Mouse (Mus musculus) layer of hippocampus, adult 18-20 months (tissue): ENCODE results near the gene Stum. TPM values are rescaled to one million over a fixed set of nuclear protein-coding genes. Genes with fewer than 3 reads are reported as not detected.

Source experiments
- DNase-seq, 2 experiments: peaks; one replicate each; pipeline ENCODE4 v3.0.0; 2022; ENCODE audit warnings: low spot score in 2 of 2
- total RNA-seq, 2 experiments: library from RNA; stranded (reverse); gene quantifications; 2 replicates each; pipeline ENCODE4 v1.2.3; 2021

The Stum gene
- total RNA-seq, 2 experiments from 2014 or later: 335 to 351 TPM

DNA sequence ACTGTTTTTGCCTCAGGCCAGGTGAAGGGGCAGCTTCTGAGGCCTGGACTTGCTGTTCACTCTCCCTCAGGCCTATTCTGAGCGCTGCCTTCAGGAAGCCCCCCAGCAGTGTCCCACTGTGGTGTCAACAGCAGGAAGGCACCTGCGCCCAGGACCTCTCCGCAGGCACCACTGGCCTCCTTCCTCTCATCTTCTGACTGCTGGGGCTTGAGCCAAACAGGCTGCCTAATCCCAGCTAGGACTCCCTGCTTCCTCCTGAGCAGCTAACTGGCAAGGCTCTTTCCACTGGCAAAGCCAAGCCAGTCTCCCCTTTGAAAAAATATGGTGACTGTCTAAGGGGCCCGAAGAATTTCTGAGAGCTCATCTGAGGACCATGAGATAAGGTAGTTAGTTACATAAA is 16.9 kb upstream of the Stum start:
- no peak for DNase-seq

DNA sequence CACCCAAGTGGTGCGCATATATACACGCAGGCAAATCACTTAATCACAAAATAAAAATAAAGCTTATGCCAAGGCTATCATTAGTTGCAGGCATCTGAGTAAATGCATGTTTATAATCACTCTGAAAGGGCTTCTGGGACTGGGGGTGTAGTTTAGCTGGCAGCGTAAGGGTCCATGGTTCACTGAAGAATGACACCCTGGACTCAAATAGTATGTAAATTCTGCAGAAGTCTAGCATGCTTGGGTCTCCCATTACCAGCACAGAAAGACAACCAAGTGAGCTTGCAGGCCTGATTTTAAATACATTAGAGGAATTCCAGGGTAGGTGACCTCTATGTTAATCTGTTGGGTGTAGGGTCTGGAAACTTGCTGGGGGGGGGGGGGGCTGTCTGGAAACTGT is 16.5 kb upstream of the Stum start:
- DNase-seq: no peak

DNA sequence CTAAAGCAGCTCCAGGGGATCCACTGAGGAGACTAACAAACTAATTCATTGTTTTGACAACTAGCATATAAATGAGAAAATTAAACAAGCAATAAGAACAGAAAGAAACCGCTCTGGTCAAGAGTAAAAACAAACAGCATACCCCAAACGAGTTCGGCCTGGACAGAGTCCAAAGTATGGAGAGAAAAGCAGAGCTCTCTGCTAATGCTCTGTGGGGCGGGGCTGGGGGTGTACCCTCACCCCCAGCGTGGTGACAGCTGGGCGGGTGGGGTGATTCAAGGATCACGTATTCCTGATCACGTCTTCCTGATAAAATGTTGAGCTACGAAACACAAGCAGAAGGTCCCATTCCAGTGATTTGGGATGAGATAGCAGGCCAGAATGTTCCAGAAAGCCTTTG is 9.5 kb upstream of the Stum start:
- DNase-seq: no peak

DNA sequence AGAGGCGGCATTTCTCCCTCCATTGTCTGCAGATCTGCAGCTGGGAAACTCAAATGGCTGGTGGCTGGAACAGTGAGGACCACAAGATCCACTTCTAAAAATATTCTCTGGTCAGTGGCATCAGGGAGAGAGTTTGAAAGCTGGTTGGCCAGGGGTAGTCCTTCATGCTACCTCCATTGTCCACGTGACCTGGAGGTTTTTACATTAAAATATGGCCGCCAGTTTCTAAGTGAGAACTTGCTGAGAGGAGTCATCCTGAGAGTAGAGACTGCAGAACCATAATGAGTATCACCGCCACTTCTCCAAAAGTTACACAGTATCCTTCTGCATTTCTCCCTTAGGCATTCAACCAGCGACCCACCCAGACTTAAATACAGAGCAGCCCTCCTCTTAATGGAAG is 2.0 kb upstream of the Stum start:
- no peak for DNase-seq

DNA sequence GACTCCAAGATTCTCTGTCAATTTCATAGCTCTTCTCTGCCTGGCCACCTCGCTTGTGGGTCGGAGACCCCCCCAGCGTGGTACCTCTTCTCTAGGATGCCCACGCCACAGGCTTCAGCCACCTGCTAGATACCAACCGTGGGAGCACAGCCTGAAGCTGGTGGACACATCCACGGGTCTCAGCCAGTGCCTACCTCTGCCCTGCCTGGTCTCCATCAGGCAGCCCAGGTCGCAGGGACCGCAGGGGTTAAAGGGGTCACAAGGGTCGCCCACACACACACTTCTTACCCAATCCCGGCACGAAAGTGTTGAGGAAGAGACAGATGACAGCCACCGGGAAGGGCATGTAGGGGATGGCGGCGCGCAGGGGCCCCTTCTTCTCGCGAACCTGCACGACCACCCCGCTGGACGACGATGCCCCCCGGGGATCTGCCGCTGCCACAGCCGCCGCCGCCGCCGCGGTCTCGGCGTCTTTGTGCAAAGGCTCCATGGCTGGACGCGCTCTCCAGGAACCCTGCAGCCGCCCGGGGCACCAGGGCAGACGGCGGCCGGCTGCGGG is 385 bp downstream of the Stum start:
- DNase-seq: no peak

DNA sequence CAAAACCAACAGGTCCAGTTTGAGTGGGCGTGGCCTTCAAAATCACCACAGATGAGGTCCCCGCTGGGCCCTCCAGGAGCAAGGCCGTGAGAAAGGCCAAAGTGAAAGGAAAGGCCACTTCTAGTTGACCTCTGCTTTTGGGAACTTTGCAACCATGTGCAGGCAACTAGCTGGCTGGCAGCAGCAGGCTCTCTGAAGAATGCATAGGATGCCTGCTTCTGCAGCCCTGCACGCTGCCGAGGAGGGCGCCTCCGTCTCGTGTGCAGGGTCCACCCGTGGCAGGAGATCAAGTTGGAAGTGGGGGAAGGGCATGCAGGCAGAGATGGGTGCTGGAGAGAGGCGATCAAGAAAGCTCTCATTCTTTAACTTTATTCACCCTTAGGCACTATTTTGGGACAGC is 1.3 kb downstream of the Stum start:
- no peak for DNase-seq

DNA sequence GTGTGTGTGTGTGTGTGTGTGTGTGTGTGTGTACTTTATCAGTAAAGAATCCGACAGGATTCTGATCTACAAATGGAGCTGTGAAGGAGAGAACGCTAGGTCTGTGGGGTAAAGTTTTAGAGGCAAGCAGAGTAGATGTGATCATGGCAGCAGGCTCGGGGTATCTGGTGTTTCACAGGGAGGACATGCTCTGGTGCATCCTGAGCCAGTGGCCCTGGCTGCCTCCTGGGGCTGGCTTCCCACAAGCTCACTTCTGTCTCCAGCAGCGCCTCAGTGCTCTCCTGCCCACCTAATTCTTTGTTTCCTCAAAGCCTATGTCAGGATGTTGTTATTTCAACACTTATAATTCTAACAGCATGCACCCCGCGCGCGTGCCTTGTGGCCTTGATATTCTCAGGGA is 2.0 kb downstream of the Stum start:
- DNase-seq: no peak

DNA sequence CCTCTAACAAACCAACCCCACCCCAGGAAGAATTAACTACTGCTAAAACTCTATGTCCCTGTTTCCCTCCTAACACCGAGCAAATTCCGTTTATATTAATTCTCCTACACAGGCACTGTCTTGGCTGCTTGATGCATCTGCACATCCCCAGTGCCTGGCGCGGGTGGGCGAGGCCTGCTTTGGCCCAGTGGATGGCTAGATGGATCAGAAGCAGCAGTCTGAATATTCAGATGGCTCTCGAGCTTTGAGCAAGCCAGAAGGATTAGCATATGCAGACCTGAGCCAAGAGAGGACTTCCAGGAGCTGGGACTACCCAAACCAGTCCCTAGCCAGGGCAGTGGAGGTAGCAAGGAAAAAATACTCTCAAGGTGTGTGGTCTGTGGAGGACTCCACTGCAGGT is 3.0 kb downstream of the Stum start:
- peak in 1 of 2 experiments; percentile 48 for DNase-seq

DNA sequence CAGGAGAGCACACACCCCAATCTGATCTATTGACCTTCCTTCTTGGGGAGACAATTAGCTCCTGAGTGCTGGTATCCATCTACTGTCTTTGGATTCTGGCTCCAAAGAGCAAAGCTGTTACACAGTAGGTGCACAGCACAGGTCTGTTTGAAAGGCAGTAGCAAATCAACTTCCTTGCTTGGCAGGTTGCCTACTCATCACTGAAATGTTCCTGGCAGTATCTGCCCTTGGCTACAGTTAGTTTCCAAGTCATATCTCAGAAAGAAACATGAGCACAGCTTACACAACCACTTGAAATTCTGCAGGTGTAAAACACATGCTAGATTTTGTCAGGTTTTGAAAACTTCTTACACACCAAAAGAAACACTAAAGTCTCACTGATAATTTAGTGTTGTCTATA is 9.7 kb downstream of the Stum start:
- no peak for DNase-seq

DNA sequence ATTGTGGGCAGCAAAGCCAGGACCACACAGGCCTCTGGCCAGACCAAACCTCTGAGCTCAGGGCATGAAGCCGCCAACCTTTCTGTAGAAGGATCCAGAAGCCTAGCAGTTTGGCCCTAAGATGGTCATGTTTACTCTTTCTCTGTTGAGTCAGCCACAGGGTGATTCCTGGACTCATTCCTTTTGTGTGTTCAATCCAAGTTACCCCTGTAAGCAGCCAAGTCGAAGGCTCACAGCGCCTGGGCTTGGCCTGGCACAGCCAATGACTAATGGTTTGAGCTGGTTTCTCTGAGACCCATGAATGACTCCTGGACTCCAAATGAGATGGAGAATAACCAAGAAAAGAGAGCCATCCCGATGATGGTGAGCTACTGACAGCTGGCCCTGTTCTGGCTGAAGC is 15.3 kb downstream of the Stum start:
- no peak for DNase-seq

DNA sequence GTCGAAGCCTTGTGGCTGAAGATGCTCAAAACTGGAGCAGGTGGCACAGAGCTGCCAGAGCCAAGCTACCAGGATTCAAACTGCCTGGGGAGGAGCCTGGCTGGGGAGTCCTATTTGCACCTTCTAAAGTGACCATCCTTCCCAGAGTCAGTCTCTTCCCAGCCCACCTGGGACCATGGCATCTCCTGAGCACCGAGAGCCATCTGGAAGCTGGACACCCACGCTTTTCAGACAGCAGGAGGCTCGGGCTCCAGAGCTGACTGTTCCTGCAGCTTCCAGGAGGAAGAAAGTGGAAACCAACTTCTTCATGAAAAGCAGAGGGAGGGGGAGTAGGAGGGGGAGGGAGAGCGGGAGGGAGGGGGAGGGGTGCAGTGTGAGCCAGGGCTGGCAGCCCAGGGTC is 17.7 kb downstream of the Stum start:
- DNase-seq: peak; percentile 25 to 58

DNA sequence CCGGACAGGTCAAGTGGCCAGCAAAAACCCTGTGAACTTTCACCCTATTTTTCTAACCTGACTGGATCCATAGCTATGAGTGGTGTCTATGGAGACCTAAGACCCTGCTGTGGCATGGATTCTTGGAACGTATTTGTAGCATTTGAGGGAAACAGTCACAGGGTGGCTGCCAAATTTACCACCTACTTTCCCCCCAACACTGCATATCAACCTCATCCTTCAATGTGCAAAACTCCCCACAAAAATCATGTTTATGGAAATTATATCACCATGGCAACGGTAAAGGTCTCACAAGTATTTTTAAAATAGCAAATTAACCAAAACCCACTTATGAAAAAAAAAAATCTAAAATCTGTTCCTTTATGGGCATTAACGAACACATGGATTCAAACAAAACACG is 18.9 kb downstream of the Stum start:
- peak; percentile 40 to 74 for DNase-seq

DNA sequence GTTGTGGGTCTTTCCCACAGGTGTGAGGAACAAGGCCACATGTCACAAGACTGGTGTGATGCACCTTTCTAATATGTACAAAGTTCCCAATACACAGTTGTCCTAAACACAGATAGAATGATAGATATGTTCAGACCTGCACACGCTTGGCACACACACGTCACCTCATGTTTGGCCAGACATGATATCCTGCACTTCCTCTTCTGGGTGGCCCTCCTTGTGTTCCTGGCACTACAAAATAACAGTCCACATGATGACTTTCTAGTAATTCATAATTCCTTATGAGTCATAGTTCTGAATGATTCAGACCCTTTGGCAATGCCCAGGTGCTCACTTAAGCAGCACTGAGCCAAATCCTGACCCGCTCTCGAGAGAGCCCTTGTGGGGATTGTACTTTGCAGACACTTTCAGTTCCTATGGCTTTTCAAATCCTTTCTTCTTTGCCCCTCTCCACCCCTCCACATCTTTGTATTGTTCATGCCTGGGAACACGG is 20.3 kb downstream of the Stum start:
- no peak for DNase-seq

DNA sequence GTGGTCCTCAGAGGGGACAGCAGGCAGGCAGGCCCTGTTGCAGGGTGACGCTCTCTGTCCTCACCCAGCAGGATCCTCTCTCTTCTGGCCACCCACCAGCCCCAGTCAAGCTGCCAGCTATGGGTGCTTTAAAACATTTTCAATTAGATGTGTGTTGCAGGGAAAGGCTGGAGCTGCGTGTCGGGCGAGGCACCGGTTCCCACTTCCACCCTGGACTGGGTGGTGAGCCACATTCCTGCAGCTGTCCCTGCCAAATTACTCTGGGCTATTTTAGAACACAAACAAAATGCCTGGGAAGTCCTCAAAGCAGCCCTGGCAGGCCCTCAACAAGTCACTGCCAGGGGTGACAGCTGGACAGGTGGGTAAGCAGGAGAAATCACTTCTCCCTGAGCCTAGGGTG is 20.9 kb downstream of the Stum start:
- DNase-seq: peak; percentile 26 to 46

DNA sequence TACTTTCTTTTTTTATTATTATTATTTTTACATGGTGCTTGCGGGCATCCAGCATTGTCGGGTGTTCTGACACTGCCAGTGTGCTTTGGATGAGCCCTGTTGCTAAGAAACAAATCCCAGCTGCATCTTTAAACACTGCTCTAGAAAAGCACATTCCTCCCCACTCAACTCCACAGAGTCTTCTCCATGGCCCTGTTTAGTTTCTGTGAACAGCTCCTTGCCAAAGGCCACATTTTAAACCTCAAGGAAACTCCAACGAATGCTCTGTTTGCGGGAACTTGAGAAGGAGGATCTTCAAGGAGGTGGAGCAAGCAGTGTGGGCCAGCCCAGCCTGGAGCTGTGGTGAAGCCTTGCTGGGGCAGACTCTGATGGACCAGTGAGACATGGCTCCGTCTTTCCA is 22.6 kb downstream of the Stum start:
- DNase-seq: no peak

DNA sequence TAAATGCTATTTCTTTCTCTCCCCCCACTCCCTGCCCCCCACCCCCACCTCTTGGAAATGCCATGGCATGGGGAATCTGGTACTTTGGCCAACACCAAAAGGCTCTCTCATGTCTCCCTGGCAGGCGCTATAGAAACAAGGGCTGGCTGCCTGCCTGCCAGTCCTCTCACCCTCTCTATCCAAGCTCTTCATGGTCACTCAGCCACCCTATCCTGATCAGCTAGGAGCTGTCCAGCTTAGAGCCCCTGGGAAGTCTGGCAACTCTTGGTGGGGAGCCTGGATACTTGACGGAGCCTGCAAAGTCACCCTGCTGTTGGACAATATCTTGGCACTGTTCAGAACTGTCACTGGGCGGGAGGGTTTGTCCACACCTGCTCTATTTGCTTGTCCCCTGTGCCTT is 24.6 kb downstream of the Stum start:
- no peak for DNase-seq

DNA sequence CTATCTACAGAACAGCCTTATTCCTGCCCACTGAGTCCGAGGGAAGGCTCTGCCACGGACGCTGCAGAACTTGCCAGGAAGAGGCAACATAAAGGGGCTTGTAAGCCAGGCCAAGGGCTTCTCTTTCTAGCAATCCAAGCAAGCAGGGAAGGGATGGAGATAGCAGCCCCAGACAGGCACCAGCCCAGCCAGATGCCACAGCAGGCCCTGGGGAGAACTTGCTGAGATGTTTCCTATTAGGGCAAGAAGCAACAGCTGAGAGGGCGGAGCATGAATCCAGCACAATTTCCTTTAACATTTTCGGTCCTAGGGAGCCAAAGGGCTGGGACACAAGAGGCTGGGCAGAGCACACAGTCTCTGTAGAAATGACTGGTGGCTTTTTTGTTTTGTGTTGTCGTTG is 25.0 kb downstream of the Stum start:
- DNase-seq: peak in 1 of 2 experiments; percentile 46

DNA sequence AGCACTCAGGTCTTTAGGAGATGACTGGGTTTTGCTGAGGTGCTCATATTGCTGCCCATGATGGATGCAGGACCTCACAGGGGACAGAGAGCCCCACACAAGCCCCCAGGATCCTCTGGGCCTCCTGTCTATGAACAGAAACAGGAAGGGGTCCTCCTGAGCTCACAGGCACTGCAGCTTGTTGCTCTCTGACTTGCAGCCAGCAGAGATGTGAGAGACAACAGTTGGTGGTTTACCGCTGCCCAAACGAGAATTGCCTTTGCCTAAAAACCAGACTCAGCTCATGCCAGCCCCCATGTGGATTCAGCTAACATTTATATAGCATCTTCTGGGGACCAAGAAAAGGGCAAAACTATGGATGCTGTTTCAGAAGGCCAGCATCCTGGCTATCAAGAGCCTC is 33.7 kb downstream of the Stum start:
- DNase-seq: no peak

DNA sequence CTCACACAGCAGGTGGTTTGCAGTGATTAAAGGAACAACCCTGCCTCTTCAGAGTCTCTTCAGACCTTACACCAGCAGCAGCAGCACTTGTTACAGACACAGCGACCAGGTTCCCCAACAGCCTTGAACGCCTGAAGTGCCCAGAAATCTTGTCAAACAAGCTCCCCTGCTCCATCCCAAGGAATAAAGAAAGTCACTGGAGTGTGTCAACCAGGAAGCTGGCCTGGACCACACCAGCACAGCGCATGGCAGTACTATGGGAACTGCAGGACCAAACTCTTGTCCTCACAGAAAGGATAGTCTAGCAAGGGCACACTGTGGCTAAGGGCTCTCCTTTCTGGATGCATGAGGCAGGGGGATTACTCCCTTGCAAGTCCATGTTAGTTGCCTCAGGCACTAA is 38.9 kb downstream of the Stum start:
- no peak for DNase-seq

DNA sequence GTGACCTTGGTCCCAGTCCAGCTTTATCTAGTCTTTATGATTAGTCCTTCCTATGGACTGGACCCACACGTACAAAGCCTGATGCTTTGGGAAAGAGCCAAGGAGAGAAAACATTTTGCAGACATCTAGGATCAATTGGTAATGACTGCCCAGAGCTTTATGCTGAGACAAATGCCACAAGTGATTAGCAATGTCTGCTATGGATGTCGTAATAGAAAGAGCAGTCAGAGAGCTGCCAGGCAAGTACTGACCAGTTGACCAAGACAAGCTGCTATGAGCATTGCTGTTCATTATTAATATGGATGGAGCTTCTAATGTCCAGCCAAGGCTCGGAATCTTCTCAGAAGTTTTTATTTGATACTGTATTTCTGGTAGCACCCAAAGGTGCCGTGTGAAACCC is 43.8 kb downstream of the Stum start:
- DNase-seq: no peak

DNA sequence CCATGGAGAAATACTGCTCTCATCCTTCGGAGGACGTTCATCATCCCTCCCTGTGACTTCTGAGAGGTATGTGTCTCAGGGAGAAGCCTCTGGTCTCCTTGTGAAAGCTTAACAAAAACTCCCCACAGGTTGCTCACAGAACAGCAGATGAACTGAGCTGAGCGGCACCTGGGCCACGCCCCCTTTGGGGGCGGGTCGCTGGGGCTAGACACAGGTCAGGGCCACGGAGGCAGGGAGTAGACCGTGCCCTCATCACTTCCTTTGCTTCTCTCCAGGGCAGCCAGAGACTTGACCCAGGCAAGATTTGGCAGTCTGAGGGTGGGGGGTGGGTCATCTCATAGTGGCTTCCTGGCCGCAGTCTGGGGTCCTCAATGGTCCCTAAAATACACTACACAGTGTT is 48.4 kb downstream of the Stum start:
- DNase-seq: no peak

DNA sequence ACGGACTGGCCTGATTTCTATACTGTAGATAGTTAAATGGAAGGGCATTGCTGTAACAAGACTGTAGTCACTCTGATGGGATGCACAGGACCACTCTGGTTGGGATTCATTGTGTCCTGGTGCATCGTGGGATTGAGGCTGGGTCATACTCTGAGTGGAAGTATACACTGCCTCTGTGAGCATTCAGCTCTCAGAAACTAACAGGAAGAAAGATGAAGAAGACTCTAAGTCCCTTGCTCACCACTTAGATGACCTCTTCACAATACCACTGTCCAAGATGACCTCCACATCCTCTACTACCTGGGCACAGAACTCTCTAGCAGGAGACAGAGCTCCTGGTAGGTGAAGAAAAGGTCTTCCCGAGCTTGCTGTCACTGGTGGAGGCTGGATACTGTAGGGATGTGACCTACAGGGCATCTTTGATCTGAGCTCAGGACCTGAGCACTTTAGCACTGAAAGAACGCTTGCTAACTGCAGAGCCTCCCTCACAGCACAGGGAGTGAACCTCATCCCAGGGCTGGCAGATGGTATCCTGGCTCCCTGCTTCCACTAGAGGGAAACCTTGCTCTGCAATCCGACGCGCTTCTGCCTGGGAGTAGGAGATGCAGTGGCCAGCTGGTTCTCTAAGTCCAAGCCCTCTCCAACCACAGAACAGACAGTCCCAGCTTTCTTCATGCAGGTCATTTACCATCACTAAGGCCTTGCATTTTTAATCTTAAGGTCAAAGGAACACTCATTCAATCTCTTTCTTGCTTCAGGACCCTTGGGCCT is 49.3 kb downstream of the Stum start:
- peak; percentile 66 to 80 for DNase-seq

DNA sequence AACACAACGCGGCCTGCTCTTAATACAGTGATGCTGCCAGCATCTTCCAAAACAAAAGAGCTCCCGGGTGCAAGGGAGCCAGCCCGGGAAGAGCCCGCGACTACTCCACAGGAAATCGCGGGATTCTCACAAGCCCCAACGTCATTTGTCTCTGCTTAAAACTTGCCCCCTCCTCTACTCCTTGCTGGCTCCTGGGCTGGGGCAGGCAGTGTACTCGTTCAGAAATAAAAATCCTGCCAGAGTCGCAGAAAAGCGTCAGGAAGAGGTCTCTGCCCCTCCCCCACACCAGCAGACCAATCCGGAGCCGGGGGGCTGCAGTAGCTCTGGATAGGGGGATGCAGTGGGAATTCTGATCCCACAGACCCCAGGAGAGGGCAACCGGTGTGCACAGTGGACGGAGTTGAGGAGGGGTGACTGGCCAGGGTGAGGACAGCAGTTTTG is 50.2 kb downstream of the Stum start:
- DNase-seq: no peak
